8 mouse cellular contexts compared by ENCODE assay signal in genomic region chr19:56320186-56320860, GRCm38 (mm10). TPM values are rescaled to one million over a fixed set of nuclear protein-coding genes. Genes with fewer than 3 reads are reported as not detected.
DNase-seq lines count a peak whose midpoint lies in the region; ATAC-seq and TF ChIP-seq lines count a peak whose summit lies in the region.

No protein-coding gene starts in this region.

- no peak overlapping the region for H3K4me3 ChIP-seq in ES-E14 (ENCODE audit: insufficient read depth in 1 of 2, low read depth in 1 of 2, low read length in 2 of 2, poor library complexity in 1 of 2, severe bottlenecking in 1 of 2)
- peak overlapping the region; percentile 40 for H3K4me3 ChIP-seq in embryonic facial prominence, embryonic 10.5 days
- peak overlapping the region; percentile 21 for H3K4me3 ChIP-seq in lung, embryonic 16.5 days (ENCODE audit: low read length)

- H3K36me3 ChIP-seq in ES-E14 (ENCODE audit: control insufficient read depth, insufficient read depth, low read length, poor library complexity, severe bottlenecking) = no peaks in the 10 kb centered on the region
- H3K36me3 ChIP-seq in embryonic facial prominence, embryonic 10.5 days (replicated peaks) = no peaks in the 10 kb centered on the region
- no peaks in the 10 kb centered on the region for H3K36me3 ChIP-seq in lung, embryonic 16.5 days (ENCODE audit: control insufficient read depth, insufficient read depth, low read length)

- 0 out of 2 replicates have a peak, but pooled peaks have one; percentile 27 for ATAC-seq in lung, embryonic 16.5 days (ENCODE audit: low read depth)

- H3K27ac ChIP-seq in ES-E14 (ENCODE audit: insufficient read depth, low read depth, low read length, poor library complexity, severe bottlenecking) = no peak overlapping the region
- H3K27ac ChIP-seq in embryonic facial prominence, embryonic 10.5 days (replicated peaks) = peak overlapping the region; percentile 82
- no peak overlapping the region for H3K27ac ChIP-seq in lung, embryonic 16.5 days (ENCODE audit: low read length)

- peaks cover 43% of the 10 kb centered on the region for H3K27me3 ChIP-seq in embryonic facial prominence, embryonic 10.5 days (replicated peaks; ENCODE audit: low read depth, poor library complexity, severe bottlenecking)
- no peaks in the 10 kb centered on the region for H3K27me3 ChIP-seq in lung, embryonic 16.5 days (ENCODE audit: control insufficient read depth, insufficient read depth, low read depth, low read length)

- in situ Hi-C loops in ES-E14 (cut with MboI; ENCODE audit: low sequenced_read_pairs in 2 of 2, unreplicated experiment in 2 of 2) = no loop called here

- H3K4me2 ChIP-seq in lung, embryonic 16.5 days (ENCODE audit: low read depth, low read length) = peak overlapping the region; percentile 49

- H3K4me1 ChIP-seq in ES-E14 (ENCODE audit: control insufficient read depth in 2 of 2, insufficient read depth in 2 of 2, low read length in 2 of 2, poor library complexity in 1 of 2) = no peaks in the 10 kb centered on the region; a peak in 1 of 4 replicates
- H3K4me1 ChIP-seq in embryonic facial prominence, embryonic 10.5 days = peaks cover 34% of the 10 kb centered on the region
- H3K4me1 ChIP-seq in lung, embryonic 16.5 days (replicated peaks; ENCODE audit: control insufficient read depth, insufficient read depth, low read length) = peaks cover 3% of the 10 kb centered on the region

- H3K9ac ChIP-seq in ES-E14 (ENCODE audit: insufficient read depth, low read depth, low read length, poor library complexity, severe bottlenecking) = peak overlapping the region; percentile 1; the same call in 1 of the 2 replicates
- H3K9ac ChIP-seq in lung, embryonic 16.5 days (ENCODE audit: low read length) = peak overlapping the region; percentile 25; the same call in 1 of the 2 replicates

- DNase-seq in ES-E14 (ENCODE audit: low read depth, low spot score) = no peak
- DNase-seq in embryonic facial prominence, embryonic 10.5 days (ENCODE audit: low spot score) = peak; percentile 72
- DNase-seq in kidney, adult 18-20 months = peak; percentile 24
- DNase-seq in retina, postnatal 1 day = peak; percentile 31
- DNase-seq in gastrocnemius, postnatal 25 days = no peak
- DNase-seq in urinary bladder, adult 2 months (ENCODE audit: low spot score) = no peak
- no peak for DNase-seq in heart, postnatal 25 days (ENCODE audit: low spot score)

- H3K9me3 ChIP-seq in ES-E14 (ENCODE audit: control insufficient read depth, insufficient read depth, low read depth, low read length) = no peaks in the 10 kb centered on the region
- no peaks in the 10 kb centered on the region for H3K9me3 ChIP-seq in embryonic facial prominence, embryonic 10.5 days
- no peaks in the 10 kb centered on the region for H3K9me3 ChIP-seq in lung, embryonic 16.5 days (ENCODE audit: control insufficient read depth, low read length)

- WGBS in embryonic facial prominence, embryonic 10.5 days = 20% methylated on average over 26 of the region's 26 CpGs
- WGBS in lung, embryonic 16.5 days = 21% methylated on average over 26 of the region's 26 CpGs

- intact Hi-C loops in heart, postnatal 25 days (cut with DNase I) = no loop called here

TF ChIP-seq in ES-E14, 5 proteins besides CTCF, POLR2A, EP300 and RAD21:
- TF ChIP-seq HCFC1 (IDR thresholded peaks at IDR 0.05; ENCODE audit: borderline replicate concordance, insufficient read depth, low read length) = no peak
- no peak for TF ChIP-seq CHD2 (IDR thresholded peaks at IDR 0.05; ENCODE audit: low read depth, low read length)
- TF ChIP-seq MAFK (IDR thresholded peaks at IDR 0.05; ENCODE audit: insufficient read depth, low read depth, low read length) = no peak
- no peak for TF ChIP-seq ZC3H11A (IDR thresholded peaks at IDR 0.05; ENCODE audit: borderline replicate concordance, low read depth, low read length)
- no peak for TF ChIP-seq ZNF384 (IDR thresholded peaks at IDR 0.05; ENCODE audit: low read depth, low read length)

RNA-seq across cellular contexts. Expression of gene Habp2, which starts 33.4 kb away (rescaled TPM):
- total RNA-seq in ES-E14 (2012; rRNA removed) = 0.42 and 1.6 TPM in 2 replicates
- polyA plus RNA-seq in embryonic facial prominence, embryonic 10.5 days (2016; fragmentation: Nextera tagmentation; extraction: Ambion mirVana) = not detected in 2 replicates
- polyA plus RNA-seq in lung, embryonic 16.5 days (2015; fragmentation: Nextera tagmentation; extraction: Ambion mirVana) = 2.6 and 4.1 TPM in 2 replicates
- not detected for total RNA-seq in gastrocnemius, postnatal 25 days (2021)
- polyA plus RNA-seq in urinary bladder, adult 2 months (2012; rRNA removed) = 0.10 TPM in 1 of 2 replicates, not detected in the other
- total RNA-seq in heart, postnatal 25 days (2021) = not detected

Comparison
In these comparisons a context has a peak if more than half of its experiments do, and no peak if none do; other contexts are left out.
1. DNase-seq: peak in embryonic facial prominence, embryonic 10.5 days (single experiment), kidney, adult 18-20 months (single experiment) and retina, postnatal 1 day (single experiment); none in ES-E14 (single experiment), gastrocnemius, postnatal 25 days (single experiment), urinary bladder, adult 2 months (single experiment) and heart, postnatal 25 days (single experiment).
2. H3K4me3 ChIP-seq: peak in embryonic facial prominence, embryonic 10.5 days (single experiment) and lung, embryonic 16.5 days (single experiment); none in ES-E14 (0 of 2).